Mouse (Mus musculus) ES-Bruce4 (cell line): ENCODE data around the gene Il10rb. TPM values are rescaled to one million over a fixed set of nuclear protein-coding genes. Genes with fewer than 3 reads are reported as not detected.

ENCODE experiments used
- H3K27ac ChIP-seq: 2 replicates; pipeline ENCODE4 v1.5.1; 2012; ENCODE audit warnings: low read length, inconsistent platforms; ENCODE audit not compliant: insufficient read depth
- H3K27me3 ChIP-seq: 2 replicates; pipeline ENCODE4 v1.6.1; 2012; ENCODE audit warnings: mild to moderate bottlenecking, low read length, inconsistent platforms; ENCODE audit not compliant: control insufficient read depth, poor library complexity, insufficient read depth, severe bottlenecking
- H3K36me3 ChIP-seq: 2 replicates; pipeline ENCODE4 v1.6.1; 2012; ENCODE audit warnings: inconsistent platforms, mild to moderate bottlenecking, low read length, moderate library complexity; ENCODE audit not compliant: control insufficient read depth, poor library complexity, insufficient read depth, severe bottlenecking
- H3K4me1 ChIP-seq: one replicate; pipeline ENCODE4 v1.8.1; 2011; ENCODE audit warnings: low read length; ENCODE audit not compliant: control insufficient read depth, insufficient read depth
- H3K4me3 ChIP-seq: 2 replicates; pipeline ENCODE4 v1.5.1; 2011; ENCODE audit warnings: low read depth, mild to moderate bottlenecking, low read length
- H3K9ac ChIP-seq: 2 replicates; pipeline ENCODE4 v1.6.1; 2012; ENCODE audit warnings: low read depth, mild to moderate bottlenecking, inconsistent platforms; ENCODE audit not compliant: poor library complexity, severe bottlenecking
- H3K9me3 ChIP-seq: replicated peaks from 2 replicates; pipeline ENCODE4 v1.6.1; 2012; ENCODE audit warnings: mild to moderate bottlenecking, low read length, inconsistent platforms; ENCODE audit not compliant: control insufficient read depth, poor library complexity, insufficient read depth, severe bottlenecking
- CTCF ChIP-seq: IDR thresholded peaks from one replicate; pipeline ENCODE4 v1.8.1; 2011; ENCODE audit warnings: low read depth, low read length
- EP300 ChIP-seq: IDR thresholded peaks from 2 replicates; pipeline ENCODE4 v1.6.1; 2011; ENCODE audit warnings: low read depth, low read length; ENCODE audit not compliant: insufficient read depth
- POLR2A ChIP-seq: IDR thresholded peaks from one replicate; pipeline ENCODE4 v1.8.1; 2011; ENCODE audit warnings: low read length; ENCODE audit not compliant: insufficient read depth
- polyA plus RNA-seq: library from polyadenylated mRNA; stranded (reverse); fragments of >200 nt; gene quantifications from 2 replicates; pipeline ENCODE4 v1.2.4, GENCODE M21; 2011; ENCODE audit warnings: low read depth; ENCODE audit not compliant: missing spikeins, insufficient read depth, insufficient read length

The Il10rb gene
- polyA plus RNA-seq, 1 experiment, result 3.5 TPM

- TF ChIP-seq CTCF (no peak), POLR2A (no peak), EP300 (no peak)
- Histone ChIP-seq H3K27ac (no peak overlapping the region), H3K4me3 (no peak overlapping the region), H3K36me3 (no peaks in the 10 kb centered on the region; the same call in 1 of the 2 replicates), H3K9ac (no peak overlapping the region), H3K9me3 (no peaks in the 10 kb centered on the region), H3K27me3 (no peaks in the 10 kb centered on the region), H3K4me1 (peaks cover 2% of the 10 kb centered on the region)
Measured at GRCm38 (mm10) chr16:91385621-91386020, 20.3 kb upstream of the Il10rb start.

- no peaks in the 10 kb centered on the region; the same call in 1 of the 2 replicates for H3K36me3 ChIP-seq
- no peak for TF ChIP-seq EP300
- no peak for TF ChIP-seq CTCF
- TF ChIP-seq POLR2A, result no peak
- H3K4me3 ChIP-seq, result no peak overlapping the region
- no peaks in the 10 kb centered on the region for H3K4me1 ChIP-seq
- no peak overlapping the region for H3K9ac ChIP-seq
- H3K27ac ChIP-seq, result no peak overlapping the region
- no peaks in the 10 kb centered on the region for H3K27me3 ChIP-seq
- H3K9me3 ChIP-seq, result no peaks in the 10 kb centered on the region
Measured at GRCm38 (mm10) chr16:91386419-91387120, 19.4 kb upstream of the Il10rb start.

DNA sequence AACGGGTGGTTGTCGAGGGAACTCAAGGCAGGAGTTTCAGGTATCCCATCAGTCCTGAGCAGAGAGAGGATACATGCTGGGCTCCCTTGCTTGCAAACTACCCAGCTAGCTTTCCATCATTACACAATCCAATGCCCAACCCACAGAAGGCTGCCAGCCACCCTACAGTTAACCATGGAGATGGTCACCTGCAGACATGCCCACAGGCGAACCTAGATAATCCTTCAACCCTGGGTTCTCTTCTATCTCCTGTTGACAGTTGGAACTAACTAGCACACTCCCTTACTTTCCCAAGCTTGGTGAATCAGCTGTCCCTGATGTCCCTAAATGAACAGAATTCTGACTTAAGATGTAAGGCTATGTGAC lies 18.9 kb upstream of the Il10rb start:
- no peaks in the 10 kb centered on the region; the same call in 1 of the 2 replicates for H3K36me3 ChIP-seq
- no peak for TF ChIP-seq CTCF
- TF ChIP-seq EP300, result no peak
- no peak for TF ChIP-seq POLR2A

DNA sequence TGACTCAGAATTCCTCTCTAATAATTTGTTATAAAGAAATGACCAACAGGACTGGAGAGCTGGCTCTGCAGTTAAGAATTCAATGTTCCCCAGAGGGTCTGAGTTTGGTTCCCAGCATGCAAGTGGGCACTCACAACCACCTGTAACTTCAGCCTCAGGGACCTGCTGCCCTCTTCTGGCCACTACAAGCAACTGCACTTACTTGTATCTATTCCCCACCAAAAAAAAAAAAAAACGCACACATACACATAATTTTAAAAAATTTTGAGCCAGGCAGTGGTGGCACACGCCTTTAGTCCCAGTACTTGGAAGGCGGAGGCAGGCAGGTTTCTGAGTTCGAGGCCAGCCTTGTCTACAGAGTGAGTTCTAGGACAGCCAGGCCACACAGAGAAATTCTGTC lies 15.9 kb upstream of the Il10rb start:
- Histone ChIP-seq H3K27me3 (no peaks in the 10 kb centered on the region), H3K27ac (no peak overlapping the region), H3K9me3 (no peaks in the 10 kb centered on the region), H3K4me3 (no peak overlapping the region), H3K9ac (no peak overlapping the region), H3K36me3 (no peaks in the 10 kb centered on the region), H3K4me1 (no peaks in the 10 kb centered on the region)
- TF ChIP-seq EP300 (no peak), CTCF (peak; percentile 67)

More for the DNA sequence above, 18.9 kb upstream of the Il10rb start:
- H3K27ac ChIP-seq, result no peak overlapping the region
- H3K27me3 ChIP-seq, result no peaks in the 10 kb centered on the region
- H3K9me3 ChIP-seq, result no peaks in the 10 kb centered on the region
- H3K4me3 ChIP-seq, result no peak overlapping the region
- no peak overlapping the region for H3K9ac ChIP-seq
- no peaks in the 10 kb centered on the region for H3K4me1 ChIP-seq

DNA sequence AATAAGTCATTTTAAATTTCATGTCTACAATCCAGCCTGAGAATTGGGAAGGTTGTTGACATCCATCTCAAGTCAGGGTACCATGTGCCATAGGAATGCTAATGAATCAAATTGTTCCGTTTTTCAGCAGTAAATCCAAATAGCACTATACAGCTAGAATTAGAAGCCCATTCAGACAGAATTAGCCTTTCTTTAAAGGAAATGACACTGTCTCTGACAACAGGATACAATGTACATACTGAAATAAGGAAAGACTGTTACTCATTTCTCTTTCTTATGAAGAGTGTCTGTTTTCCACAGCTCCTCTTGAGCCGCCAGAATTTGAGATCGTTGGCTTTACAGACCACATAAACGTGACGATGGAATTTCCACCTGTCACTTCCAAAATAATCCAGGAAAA lies 14.5 kb upstream of the Il10rb start, which contains the start of gene Gm21970:
TSS of gene Gm21970 (plus strand) at position 301 of the 400 bp plus-strand sequence.
- Histone ChIP-seq H3K27ac (no peak within 1 kb of the TSS), H3K27me3 (no peaks in the 10 kb centered on the region), H3K9ac (no peak within 1 kb of the TSS), H3K36me3 (no peaks in the 10 kb centered on the region), H3K4me1 (no peaks in the 10 kb centered on the region), H3K9me3 (no peaks in the 10 kb centered on the region), H3K4me3 (no peak within 1 kb of the TSS)
- TF ChIP-seq POLR2A (no peak), CTCF (no peak), EP300 (no peak)

DNA sequence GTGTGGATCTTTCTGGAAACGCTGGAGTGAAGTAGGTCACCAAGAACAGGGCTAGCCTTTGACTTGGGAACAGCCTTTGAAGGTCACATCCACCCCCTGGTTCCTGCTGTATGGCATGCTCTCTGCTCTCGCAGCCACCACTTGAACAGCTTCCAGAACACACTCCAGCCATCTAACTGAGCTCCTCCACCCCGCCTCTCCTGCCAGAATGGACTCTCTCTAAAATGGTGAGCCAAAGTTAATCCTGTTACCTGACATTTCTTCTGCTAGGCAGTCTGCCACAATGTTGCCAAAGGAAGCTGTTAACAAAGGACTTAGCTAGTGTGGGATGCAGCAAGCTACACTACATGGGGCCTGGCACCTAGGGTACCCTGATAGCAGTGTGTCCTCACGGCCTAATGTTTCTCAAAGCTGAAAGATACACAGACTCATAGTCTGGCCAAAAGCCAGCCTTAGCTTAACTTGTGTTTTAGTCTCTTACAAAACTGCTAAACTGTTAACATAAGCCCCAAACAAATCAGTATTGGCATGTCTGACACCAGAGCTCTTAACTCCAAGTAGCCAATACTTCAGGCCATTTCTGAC lies 11.0 kb upstream of the Il10rb start:
- Histone ChIP-seq H3K27ac (no peak overlapping the region), H3K36me3 (no peaks in the 10 kb centered on the region), H3K27me3 (no peaks in the 10 kb centered on the region), H3K9me3 (no peaks in the 10 kb centered on the region), H3K9ac (no peak overlapping the region), H3K4me1 (no peaks in the 10 kb centered on the region), H3K4me3 (no peak overlapping the region)
- no peak for TF ChIP-seq CTCF
- no peak for TF ChIP-seq POLR2A
- no peak for TF ChIP-seq EP300
